Mouse (Mus musculus): ENCODE results near the gene Lmntd1.

DNA sequence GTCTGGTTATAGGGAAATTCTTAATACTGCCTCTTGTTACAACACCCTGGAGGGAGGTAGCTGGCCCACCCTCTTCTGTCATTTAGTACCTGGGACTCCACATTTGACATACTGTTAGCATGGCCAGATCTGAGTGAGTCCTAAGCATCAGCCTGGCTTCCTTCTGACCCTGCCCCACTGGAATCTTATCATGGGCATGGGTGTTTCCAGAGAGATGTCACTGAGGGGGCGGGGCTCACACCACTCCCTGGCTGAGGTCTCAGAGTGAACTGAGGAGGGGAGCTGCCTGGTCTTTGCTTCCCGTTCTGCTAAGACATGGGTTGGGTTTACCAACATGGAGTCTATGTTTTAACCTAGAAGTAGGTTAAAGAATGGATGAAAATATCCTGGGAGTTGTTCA, 37.9 kb upstream of the Lmntd1 start:
- TF ChIP-seq GATA1 (IDR thresholded peaks at IDR 0.05; ENCODE audit: borderline replicate concordance, low read length) (no peak), FLI1 (IDR thresholded peaks at IDR 0.05; ENCODE audit: low read length) (no peak)
